Mouse (Mus musculus): ENCODE results near the gene Chrm3.
A peak's percentile ranks its signal among the peaks of the same experiment; 100 is the strongest.

Gene Chrm3

GRCm38 (mm10) chr13:9890460-9890859, 470.2 kb downstream of the Chrm3 start:
- DNase-seq (ENCODE audit: low spot score), result no peak

GRCm38 (mm10) chr13:9889954-9890353, 470.7 kb downstream of the Chrm3 start:
- no peak for DNase-seq (ENCODE audit: low spot score)

- DNase-seq (ENCODE audit: low spot score), result no peak
Observed at GRCm38 (mm10) chr13:9888284-9888683, 472.4 kb downstream of the Chrm3 start.

GRCm38 (mm10) chr13:9887261-9887660, 473.4 kb downstream of the Chrm3 start:
- no peak for DNase-seq (ENCODE audit: low spot score)

GRCm38 (mm10) chr13:9886465-9887135, 474.0 kb downstream of the Chrm3 start:
- DNase-seq (ENCODE audit: low spot score), result no peak

- peak; percentile 55 for DNase-seq (ENCODE audit: low spot score)
Observed at GRCm38 (mm10) chr13:9882362-9883282, 478.0 kb downstream of the Chrm3 start.

- DNase-seq (ENCODE audit: low spot score), result no peak
Observed at GRCm38 (mm10) chr13:9881930-9882329, 478.7 kb downstream of the Chrm3 start.

- DNase-seq (ENCODE audit: low spot score), result no peak
Observed at GRCm38 (mm10) chr13:9880401-9880800, 480.2 kb downstream of the Chrm3 start.

GRCm38 (mm10) chr13:9878596-9879010, 482.0 kb downstream of the Chrm3 start:
- DNase-seq (ENCODE audit: low spot score), result no peak

GRCm38 (mm10) chr13:9873377-9873776, 487.3 kb downstream of the Chrm3 start:
- no peak for DNase-seq (ENCODE audit: low spot score)

GRCm38 (mm10) chr13:9866161-9866560, 494.5 kb downstream of the Chrm3 start:
- DNase-seq (ENCODE audit: low spot score), result no peak

GRCm38 (mm10) chr13:9847515-9847914, 513.1 kb downstream of the Chrm3 start:
- DNase-seq (ENCODE audit: low spot score), result no peak

GRCm38 (mm10) chr13:9846543-9847434, 513.9 kb downstream of the Chrm3 start:
- DNase-seq (ENCODE audit: low spot score), result no peak

- DNase-seq (ENCODE audit: low spot score), result peak; percentile 30
Observed at GRCm38 (mm10) chr13:9834146-9834679, 526.4 kb downstream of the Chrm3 start.

- DNase-seq (ENCODE audit: low spot score), result no peak
Observed at GRCm38 (mm10) chr13:9826227-9826626, 534.4 kb downstream of the Chrm3 start.

All from ovary, adult 18-20 months (tissue).